Mouse (Mus musculus) ovary, postnatal 10 days (tissue): ENCODE measurements around the gene Lrmda.

ENCODE experiments used
- DNase-seq: peaks from one replicate; pipeline ENCODE4 v3.0.0; 2022; ENCODE audit warnings: low spot score

The Lrmda gene

DNA sequence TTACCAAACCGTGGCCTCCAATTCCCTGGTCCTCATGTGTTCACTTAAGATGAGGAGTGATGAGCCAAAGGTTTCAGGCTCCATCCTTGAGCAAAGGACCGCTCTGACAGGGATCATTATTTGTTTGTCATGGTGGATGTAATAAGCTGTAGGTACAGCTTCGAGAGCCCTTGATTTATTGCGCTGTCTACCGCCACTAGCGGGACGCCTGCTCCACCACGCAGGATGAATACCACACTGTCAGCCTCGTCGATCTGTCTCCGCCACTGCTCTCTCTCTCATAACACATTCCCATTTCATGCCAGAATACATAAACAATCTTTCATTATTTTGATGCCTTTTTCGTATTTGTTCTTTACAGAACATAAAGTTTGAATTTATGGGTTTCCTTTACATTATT is 235.9 kb downstream of the Lrmda start:
- DNase-seq: no peak

DNA sequence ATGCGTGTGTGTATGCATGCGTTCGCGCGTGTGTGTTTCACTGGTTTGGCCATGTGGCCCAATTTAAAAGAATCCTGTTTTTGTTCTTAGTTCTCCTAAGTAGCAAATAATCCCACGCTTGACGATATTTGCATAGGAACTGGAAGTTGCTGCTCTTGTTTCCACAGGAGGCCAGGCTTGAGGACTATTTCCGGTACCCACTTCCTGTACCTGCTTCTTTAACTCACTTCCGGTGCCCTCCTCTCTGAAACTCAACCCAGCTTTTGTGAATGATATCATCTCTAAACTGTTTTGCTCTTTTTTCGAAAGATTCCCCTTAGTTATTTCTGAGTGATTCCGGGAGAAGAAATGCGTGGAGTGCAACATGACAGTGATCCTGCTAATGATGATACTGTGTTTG is 236.8 kb downstream of the Lrmda start:
- no peak for DNase-seq

DNA sequence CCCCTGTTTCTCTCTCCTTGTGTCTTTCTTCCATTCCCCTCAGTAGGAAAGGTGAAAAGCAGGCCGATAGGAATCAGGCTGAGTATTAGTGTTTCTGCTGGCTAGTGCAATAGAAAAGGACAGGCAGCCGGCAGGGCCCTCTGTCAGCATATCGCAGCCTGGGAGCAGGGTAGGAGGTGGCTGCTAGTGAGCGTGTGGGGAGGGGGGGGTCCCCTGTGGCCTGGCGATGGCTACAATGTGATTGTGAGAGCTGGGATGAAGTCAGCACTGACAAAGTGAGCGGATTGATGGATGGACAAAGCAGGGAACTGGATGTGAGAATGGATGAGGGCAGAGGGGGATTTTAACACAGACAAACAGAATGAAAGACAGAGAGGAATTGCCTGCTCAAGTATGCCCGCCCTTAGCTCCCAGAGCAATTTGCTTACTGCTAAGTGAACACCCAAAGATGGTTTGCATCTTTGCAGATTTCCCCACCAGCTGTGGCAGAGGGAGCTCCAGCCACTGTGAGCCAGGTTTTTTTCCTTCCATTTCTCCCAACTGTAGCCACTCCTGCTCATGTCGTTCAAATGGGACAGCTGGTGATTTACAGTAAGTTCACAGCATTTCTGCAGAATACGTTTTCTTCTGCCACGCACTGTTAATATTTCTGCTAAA is 240.0 kb downstream of the Lrmda start:
- no peak for DNase-seq

DNA sequence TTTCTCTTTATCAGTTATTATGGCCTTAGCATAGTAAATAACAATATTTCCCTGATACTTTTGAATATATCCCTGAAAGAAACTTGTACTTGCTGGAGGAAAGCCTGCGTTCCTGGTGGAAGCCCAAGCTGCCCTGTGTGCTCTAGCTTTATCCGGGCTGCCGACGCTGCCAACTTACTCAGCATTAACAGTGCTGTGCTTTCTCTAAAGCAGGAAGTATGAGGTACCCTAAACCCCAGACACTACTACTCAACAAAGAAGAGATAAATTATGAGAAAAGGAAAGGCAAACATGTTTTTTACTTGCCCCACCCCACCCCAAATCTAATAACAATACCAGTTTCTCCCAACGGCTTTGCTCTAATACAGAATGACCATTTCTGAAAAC is 240.5 kb downstream of the Lrmda start:
- no peak for DNase-seq

DNA sequence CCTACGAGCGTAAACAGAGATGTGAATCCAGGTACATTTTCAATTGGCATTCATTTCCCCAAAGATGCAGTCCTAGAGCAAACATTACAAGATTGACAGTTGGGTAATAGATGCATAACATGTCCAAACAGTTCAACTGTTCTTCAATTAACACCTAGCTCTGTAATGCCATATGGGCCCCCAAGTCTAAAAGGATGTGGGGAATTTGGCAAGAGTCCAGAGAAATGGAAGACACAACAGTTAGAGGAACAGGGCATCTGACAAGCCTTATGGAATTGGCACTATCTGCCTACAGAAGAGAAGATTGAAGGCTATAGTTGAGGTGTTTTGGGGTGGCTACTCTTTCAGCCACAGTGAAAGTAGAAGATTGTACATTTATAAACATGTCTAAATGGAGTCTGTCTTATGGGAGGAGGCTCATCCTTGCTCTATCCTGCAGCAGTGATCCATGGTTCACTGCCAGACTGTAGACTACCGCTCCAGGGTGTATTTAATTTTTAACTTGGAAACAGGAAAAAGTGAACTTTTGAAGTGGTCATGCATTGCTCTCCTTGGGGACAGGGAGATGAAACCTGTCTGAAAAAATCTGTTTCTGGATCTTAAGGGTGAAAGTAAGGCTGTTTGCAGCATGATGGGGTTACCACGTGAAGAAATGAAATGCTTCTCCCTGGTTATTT is 245.9 kb downstream of the Lrmda start:
- no peak for DNase-seq

DNA sequence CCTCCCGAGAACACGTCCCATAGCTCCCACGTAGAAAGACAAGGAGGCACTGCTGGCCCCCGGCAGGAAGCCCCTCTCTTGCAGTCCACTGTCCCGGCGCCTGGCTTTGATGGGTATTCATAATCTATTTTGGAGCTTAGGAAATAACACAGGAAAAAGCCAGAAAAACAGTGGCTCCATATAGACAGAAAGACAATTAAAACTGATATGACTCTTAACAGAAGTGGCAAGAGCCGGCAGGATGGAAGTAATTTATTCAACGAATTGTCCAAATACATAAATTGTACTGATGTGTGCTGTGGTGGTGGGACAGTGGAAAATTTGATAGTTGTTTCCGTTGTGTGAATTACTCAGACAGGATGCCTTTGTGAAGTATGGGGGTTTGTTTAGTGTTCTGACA is 250.3 kb downstream of the Lrmda start:
- no peak for DNase-seq

DNA sequence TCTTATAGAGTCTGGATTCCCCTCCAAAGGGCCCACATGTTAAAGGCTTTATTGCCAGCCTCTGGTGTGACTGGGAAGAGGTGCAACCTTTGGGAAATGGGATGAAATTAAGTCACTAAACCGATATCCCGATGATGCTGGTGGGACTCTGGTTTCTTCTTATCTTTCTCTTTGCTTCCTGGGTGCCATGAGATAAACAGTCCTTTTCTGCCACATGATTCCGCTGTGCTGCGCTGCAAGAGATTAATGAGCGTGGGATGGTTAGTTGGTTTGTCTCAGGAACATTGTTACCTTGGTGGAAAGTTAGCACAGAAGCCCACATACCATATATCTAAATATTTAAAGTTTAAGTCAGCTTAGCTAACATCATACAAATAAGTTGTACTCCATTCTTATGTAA is 258.5 kb downstream of the Lrmda start:
- no peak for DNase-seq

DNA sequence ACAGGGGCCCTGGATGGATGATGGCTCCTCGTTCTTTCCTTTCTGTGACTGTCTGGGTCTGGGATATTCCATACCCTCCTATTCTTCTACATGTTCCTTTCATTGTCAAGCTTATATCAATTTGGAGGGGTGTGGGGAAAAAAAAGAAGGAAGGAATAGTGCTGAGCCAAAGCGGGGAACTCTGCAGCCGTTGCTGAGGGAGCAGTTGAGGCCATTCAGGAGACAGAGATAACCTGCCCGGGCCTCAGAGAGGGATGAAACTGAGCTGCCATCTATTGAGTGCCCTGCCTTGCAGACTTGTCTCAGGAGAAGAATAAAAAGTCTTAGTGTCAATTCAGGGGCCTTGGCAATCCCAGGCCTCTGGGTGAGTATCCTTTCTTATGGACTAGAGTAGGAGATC is 260.1 kb downstream of the Lrmda start:
- no peak for DNase-seq

DNA sequence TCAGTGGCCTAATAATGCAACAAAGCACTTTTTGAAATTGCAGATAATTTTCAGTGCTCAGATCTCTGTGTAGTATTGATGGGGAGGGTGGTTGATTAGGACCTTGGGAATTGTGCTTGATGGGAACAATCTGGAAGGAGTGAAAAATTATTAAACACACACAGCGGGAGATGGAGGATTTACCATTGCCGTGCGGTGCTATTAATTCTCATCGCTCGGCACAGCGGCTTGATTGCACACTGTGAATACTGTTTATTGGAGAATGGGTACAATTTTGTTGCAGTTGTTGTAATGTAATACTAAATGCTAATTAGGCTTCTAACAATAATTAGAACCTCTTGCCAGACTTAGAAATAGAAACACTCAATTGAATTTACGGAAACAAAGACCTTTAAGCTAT is 262.1 kb downstream of the Lrmda start:
- no peak for DNase-seq

DNA sequence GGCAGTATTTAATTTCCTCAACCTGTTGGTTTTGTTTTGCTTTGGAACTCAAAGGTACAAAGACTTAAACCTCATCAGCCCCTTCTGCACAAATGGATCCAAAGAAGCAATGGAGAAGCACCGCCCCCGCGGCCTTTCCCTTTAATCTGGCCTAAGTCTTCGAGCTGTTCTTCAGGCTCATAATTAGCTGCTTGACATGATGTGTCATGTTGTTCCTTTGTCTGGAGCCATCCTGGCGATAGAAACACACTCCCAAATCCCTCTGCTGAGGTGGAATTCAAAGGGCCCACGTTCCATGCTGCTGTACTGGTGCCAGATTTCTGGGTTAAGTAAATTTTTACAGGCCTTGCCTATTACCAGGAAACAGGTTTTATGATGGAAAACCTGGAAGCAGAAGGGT is 263.3 kb downstream of the Lrmda start:
- no peak for DNase-seq

DNA sequence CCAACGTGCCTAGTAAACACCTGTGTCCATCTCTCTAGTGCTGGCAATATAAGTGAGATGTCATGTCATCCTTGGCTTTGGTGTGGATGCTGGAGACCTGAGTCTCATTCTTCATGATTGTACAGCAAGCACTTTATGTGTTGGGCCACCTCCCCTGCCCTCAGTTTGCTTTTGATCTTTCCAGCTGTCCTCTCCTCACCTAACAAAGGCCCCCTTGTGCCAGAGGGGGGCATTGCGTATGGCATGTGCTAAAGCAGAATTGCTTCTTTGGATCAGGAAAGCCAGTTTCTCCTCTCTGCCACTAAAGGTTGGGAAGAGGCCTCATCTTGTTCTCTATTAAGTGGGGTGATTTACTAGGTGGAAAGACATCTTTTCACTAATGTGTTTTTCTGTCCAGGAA is 264.2 kb downstream of the Lrmda start:
- no peak for DNase-seq

DNA sequence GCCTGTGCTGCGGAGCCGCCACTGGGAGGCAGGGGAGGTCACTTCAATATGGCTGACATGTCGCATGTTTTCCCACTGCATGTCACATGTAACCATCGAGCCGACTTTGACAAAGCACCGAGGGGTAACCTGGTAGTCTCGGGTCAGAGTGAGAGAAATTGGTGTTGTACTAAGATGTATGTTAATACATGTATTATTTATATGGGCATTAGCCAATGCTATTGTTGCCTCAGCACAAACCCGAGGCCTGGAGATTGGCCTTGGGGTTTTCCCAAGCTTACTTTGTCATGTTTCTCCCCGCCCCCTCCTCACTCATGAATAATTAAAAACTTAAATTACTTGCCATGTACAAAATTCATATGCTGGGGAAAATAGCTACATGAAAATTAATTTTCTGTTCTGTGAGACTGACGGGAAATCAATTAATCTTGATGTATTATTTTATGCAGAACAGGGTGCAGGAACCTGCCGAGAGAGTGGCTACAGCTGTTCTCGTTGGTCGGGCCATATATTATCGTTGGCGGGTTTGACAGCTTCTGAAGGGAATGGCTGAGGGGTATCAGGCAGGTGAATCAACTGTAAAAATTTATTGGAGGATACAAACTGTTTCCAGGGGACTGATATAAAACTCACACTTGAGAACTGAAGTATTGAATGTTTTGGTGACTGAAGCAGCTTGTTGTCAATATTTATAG is 265.5 kb downstream of the Lrmda start:
- no peak for DNase-seq

DNA sequence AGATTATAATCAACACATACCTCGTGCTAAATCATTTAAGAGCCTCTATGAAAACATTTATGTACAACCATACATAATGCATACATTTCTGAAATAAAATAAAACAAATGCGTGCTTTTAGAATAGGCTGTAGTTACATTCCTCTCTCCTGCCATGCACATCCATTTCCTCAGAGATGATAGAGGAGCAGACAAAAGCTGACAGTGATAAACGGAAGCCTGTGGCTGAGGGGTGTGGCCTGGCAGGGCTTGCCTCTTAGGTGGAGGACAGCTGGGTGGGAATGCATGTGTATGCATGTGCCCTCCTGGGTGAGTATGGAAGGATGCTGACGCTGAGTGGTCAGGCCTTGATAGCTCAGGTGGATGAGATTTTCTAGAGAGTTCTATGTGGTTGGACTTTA is 266.3 kb downstream of the Lrmda start:
- DNase-seq: no peak

DNA sequence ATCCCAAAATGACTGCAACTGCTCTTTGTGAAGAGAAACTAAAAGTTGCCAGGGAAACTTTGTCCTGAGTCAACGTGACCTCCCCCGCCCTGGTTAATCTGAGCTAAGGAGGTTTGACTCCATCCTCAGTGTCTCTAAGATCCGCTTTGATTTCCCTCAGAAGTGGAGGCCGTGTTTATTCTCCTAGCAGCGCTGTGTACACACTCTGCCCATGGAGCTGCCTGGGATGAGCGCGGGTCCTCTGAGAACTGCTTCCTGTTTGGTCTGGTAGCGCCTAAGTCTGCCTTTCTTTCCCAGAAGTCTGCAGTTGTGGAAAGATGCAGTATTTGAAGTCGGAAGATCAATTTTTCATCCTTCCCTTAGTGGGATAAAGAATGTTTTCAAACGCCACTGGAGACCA is 268.7 kb downstream of the Lrmda start:
- no peak for DNase-seq

DNA sequence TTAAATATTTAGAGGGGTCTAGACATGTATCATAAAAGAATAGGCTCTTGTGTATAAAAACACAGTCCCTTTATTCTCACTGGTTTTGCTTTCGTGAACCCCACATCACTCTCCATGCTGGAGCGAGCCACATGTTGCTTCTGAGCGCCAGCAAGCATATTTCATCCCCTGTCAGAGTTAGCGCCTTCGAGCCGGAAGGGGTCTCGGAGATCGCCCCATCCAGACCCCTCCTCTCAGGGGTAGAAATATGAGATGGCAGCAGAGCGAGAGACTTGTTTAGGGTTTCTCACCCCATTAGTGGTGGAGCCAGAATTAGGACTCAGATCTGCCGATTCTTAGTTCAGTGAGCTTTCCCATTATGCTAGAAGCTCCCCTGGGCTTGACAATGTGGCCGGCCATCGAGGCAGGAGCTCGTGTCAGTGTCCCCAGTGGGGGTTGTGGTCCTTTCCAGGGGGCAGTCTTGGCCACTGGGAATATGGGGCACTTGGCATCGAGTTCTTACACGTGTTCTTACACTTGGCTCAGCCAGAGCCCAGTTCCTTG is 269.9 kb downstream of the Lrmda start:
- DNase-seq: no peak

DNA sequence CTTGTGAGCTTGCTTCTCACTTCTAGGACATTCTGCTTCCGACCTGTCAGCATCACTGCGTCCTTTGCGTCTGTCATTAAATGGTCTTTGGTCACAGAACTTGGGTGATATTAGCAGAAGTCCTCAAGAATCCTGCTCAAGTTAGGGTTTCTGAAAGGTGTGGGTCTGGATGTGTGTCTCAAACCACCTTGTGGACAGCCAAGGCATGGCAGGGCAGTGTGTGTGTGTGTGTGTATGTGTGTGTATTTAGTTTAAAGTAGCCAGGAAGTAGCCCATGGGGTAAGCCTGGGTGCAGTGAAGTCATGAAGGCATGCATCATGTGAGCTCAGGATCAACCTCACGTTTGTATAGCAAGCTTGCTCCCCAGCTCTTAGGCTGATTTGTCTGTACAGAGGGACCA is 274.9 kb downstream of the Lrmda start:
- no peak for DNase-seq

DNA sequence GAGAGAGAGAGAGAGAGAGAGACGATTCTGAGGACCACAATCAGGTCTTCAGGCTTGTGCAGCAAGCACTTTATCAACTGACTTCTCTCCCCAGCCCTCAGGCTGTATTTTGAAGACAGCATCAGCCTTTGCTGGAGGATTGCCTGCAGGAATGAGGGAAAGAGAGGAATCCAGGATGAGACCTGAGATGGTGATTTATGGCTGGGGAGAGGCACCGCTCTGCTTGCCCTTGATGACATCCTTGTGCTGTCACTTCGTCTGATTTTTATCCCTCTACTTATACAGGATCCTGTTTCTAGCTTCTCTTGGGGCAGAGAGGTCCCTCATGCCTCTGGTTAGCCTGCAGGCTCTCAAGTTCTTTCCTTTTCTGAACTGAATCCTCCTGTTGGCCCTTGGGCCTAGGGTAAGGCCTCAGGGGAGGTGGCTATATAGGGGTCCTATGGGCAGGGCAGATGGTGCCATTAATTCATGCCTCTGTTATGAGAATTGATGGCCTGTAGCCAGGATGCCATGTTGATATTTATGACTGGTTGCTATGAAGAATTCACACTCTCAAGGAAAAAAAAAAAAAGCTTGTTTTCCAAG is 277.2 kb downstream of the Lrmda start:
- no peak for DNase-seq

DNA sequence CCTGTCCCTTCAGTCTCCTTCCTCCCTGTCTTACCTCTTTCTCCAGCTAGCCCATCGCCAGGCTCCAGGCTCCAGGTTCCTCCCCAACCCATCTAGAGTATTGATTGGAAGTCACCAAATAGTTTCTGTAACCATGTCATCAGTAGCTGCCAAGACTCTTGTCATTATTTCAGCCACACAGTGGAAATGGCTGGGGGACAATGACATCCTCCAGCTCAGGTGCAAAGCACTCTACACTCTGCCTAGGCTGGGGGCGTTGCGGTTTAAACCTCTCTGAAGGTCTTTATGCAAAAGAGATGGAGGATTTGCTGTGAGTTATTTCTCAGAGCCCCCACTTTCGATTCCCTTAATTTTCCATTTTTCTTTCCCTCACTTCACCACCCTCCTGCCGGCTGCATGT is 287.2 kb downstream of the Lrmda start:
- DNase-seq: no peak

DNA sequence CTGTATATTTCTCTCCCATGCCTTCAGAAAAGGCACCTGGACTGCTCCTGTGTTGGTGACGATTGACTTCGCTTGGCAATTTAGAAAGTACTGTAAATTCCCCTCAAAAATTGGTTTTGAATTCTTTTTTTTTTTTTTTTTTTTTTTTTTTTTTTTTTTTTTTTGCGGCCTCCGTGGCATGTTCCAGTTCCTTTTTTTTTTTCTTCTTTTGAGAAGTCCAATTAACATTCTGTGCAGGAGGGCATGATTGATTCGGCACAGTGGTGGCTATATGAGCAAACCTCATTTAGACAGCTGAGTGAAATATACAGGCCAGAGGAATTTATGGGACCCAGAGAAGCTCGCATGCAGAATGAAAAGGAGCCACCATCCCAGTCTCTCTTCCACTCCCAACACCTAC is 288.5 kb downstream of the Lrmda start:
- DNase-seq: no peak

DNA sequence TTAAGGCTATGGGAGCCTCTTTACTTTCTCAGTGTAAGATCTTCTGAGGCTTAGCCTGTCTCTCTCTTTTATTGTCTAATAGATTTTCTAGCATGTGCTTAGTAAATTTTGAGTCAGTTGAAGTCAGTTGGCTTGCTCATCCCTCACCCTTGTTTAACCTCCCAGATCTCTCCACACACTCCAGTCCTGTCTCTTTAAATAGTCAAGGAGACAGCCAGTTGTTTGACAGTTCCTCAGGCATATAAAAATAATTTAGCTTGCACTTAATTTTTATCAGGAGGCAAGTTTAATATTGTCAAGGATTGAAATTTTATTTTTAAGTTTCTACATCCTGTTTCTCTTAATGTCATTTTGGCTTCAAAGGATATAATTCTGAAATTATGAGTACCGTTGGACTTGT is 303.5 kb downstream of the Lrmda start:
- no peak for DNase-seq

DNA sequence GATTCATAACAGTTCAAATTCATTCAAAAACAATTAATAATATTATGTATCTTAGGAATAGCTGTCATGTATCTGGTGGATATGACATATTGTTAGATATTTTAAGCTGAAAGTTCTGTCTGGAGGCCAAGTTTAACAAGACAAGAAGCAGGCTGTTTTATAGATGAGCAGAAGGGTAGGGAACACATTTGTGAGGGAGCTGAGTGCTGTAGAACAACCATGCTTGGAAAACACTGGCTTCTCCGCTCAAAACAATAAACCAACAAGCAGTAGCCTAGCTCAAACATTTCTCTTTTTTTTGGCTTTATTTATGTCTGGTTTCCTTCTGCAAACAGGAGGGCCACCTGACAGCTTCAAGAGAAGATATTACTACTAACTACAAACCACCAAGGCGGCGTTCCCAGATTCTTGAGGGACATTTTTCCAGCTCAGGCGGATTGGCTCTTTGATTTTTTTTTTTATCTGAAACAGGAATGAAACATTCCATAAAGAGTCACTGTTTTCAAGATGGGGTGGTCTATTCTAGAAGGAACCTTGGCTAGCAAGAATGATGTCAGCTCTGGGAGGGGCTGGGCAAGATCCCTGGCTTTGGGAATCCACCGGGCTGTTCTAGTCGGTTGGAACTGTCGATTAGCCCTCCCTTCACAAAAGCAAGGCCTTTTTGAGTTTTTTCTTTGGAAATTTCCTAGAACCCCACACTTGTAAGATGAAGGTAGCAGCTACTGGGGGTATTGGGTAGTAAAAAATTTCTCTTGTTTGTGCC is 304.2 kb downstream of the Lrmda start:
- no peak for DNase-seq
